Mouse (Mus musculus): ENCODE results near the gene Col6a2. TPM values are rescaled to one million over a fixed set of nuclear protein-coding genes. Genes with fewer than 3 reads are reported as not detected.

Gene Col6a2
- total and polyA plus RNA-seq, 3 experiments = not detected

DNA sequence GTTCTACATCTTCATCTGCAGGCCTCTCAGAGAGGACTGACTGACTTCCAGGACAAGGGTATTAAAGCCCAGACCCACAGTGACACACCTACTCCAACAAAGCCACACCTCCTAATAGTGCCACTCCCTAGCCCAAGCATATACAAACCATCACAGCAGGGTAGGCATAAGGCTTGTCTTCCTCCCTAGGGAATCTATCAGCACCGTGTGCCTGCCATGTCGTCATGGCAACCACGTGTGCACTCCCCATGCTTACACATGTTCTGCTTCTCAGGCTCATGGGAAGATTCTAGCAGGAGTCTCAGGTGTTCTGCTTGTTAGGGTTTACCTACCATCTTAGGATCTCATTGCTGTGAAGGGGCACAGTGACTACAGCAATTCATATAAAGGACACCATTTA, 71.9 kb downstream of the Col6a2 start:
- peaks cover 0 to 3% of the 10 kb centered on the region in 2 experiments; a peak in 1 of 4 replicates for H3K36me3 ChIP-seq (ENCODE audit: control insufficient read depth in 1 of 2, insufficient read depth in 2 of 2, low read length in 2 of 2)
- no peak overlapping the region for H3K4me3 ChIP-seq (ENCODE audit: control insufficient read depth in 1 of 2, insufficient read depth in 1 of 2, low read depth in 2 of 2, low read length in 2 of 2)
- no peak for DNase-seq (ENCODE audit: low read depth, low spot score)
- no peak overlapping the region for H3K27ac ChIP-seq (ENCODE audit: control insufficient read depth, low read depth, low read length)
- H3K79me2 ChIP-seq (ENCODE audit: control insufficient read depth, insufficient read depth, low read length, poor library complexity) = no peaks in the 10 kb centered on the region
- H3K27me3 ChIP-seq (ENCODE audit: control insufficient read depth in 1 of 2, insufficient read depth in 2 of 2, low read length in 2 of 2) = no peaks in the 10 kb centered on the region
- TF ChIP-seq POLR2A (IDR thresholded peaks at IDR 0.05; ENCODE audit: control insufficient read depth in 1 of 2, insufficient read depth in 1 of 2, low read depth in 1 of 2, low read length in 2 of 2, poor library complexity in 1 of 2) (no peak), NRF1 (IDR thresholded peaks at IDR 0.05; ENCODE audit: insufficient read depth, low read depth, low read length, poor library complexity, severe bottlenecking) (no peak), MXI1 (IDR thresholded peaks at IDR 0.05; ENCODE audit: low read depth, low read length) (no peak), TBP (IDR thresholded peaks at IDR 0.05; ENCODE audit: low read depth, low read length) (no peak), ETS1 (IDR thresholded peaks at IDR 0.05; ENCODE audit: low read depth, low read length) (no peak), EP300 (IDR thresholded peaks at IDR 0.05; ENCODE audit: low read depth in 1 of 2, low read length in 2 of 2) (no peak), ZKSCAN1 (IDR thresholded peaks at IDR 0.05; ENCODE audit: low read depth, low read length) (no peak), MYB (IDR thresholded peaks at IDR 0.05; ENCODE audit: low read depth, low read length) (no peak)
- no peaks in the 10 kb centered on the region for H3K4me1 ChIP-seq (ENCODE audit: control insufficient read depth in 1 of 2, insufficient read depth in 2 of 2, low read length in 2 of 2)
- H3K9ac ChIP-seq (ENCODE audit: control insufficient read depth, low read depth, low read length, poor library complexity, severe bottlenecking) = no peak overlapping the region
- H3K9me3 ChIP-seq (replicated peaks; ENCODE audit: insufficient read depth, low read length) = no peaks in the 10 kb centered on the region

DNA sequence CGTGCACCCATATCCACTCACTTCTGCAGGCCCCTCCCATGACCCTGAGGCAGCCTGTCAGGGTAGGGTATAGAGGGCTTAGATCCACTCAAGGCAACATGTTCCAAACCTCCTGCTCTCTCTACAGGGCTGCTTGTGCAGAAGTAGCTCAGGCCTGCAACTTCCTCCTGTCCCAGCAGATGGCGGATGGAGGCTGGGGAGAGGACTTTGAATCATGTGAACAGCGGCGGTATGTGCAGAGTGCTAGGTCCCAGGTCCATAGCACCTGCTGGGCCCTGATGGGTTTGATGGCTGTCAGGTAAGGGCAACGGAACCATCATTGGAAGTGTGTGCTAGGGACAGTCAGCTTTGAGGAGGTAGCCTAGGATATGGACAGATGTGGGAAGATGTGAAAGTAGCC, 73.0 kb downstream of the Col6a2 start:
- Histone ChIP-seq H3K9me3 (replicated peaks; ENCODE audit: insufficient read depth, low read length) (no peaks in the 10 kb centered on the region), H3K4me3 (ENCODE audit: control insufficient read depth in 1 of 2, insufficient read depth in 1 of 2, low read depth in 2 of 2, low read length in 2 of 2) (no peak overlapping the region), H3K4me1 (ENCODE audit: control insufficient read depth in 1 of 2, insufficient read depth in 2 of 2, low read length in 2 of 2) (no peaks in the 10 kb centered on the region), H3K79me2 (ENCODE audit: control insufficient read depth, insufficient read depth, low read length, poor library complexity) (no peaks in the 10 kb centered on the region), H3K36me3 (ENCODE audit: control insufficient read depth in 1 of 2, insufficient read depth in 2 of 2, low read length in 2 of 2) (peaks cover 0 to 3% of the 10 kb centered on the region in 2 experiments; a peak in 2 of 4 replicates), H3K9ac (ENCODE audit: control insufficient read depth, low read depth, low read length, poor library complexity, severe bottlenecking) (no peak overlapping the region), H3K27ac (ENCODE audit: control insufficient read depth, low read depth, low read length) (no peak overlapping the region), H3K27me3 (ENCODE audit: control insufficient read depth in 1 of 2, insufficient read depth in 2 of 2, low read length in 2 of 2) (no peaks in the 10 kb centered on the region)
- TF ChIP-seq JUND (IDR thresholded peaks at IDR 0.05; ENCODE audit: low read depth, low read length) (no peak), MYB (IDR thresholded peaks at IDR 0.05; ENCODE audit: low read depth, low read length) (no peak), CTCF (IDR thresholded peaks at IDR 0.05 in 2 of 3, conservative IDR thresholded peaks at IDR 0.05 in 1 of 3; ENCODE audit: control insufficient read depth in 1 of 3, insufficient read depth in 1 of 3, low read depth in 2 of 3, low read length in 3 of 3, poor library complexity in 1 of 3, severe bottlenecking in 1 of 3) (peak in 1 of 3 experiments; percentile 29; a peak in 1 of 6 replicates), MYC (IDR thresholded peaks at IDR 0.05; ENCODE audit: low read depth, low read length) (no peak), E2F4 (IDR thresholded peaks at IDR 0.05; ENCODE audit: borderline replicate concordance, low read depth, low read length) (no peak), ELF1 (IDR thresholded peaks at IDR 0.05; ENCODE audit: low read depth, low read length) (no peak)
- DNase-seq (ENCODE audit: low read depth, low spot score) = peak; percentile 14

DNA sequence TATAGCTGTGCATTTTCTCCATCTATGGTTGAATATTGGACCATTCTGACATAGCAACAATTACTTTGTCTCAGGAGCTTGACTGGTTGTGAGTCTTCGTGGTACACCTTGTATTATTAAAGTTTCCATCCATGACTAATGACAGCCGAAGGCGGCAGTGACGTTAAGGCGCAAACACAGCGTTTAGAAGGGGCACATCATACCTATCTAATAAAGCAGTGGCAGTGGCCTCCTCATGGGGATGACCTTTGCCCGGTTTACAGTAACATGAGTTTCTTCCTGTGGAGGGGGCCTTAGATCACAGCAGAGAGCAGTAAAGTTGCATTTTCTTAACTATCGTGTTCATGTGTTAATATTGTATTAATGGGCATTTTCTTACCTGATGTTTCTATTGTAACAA, 75.2 kb downstream of the Col6a2 start:
- Histone ChIP-seq H3K36me3 (ENCODE audit: control insufficient read depth in 1 of 2, insufficient read depth in 2 of 2, low read length in 2 of 2) (peaks cover 0 to 5% of the 10 kb centered on the region in 2 experiments; a peak in 1 of 4 replicates), H3K4me1 (ENCODE audit: control insufficient read depth in 1 of 2, insufficient read depth in 2 of 2, low read length in 2 of 2) (no peaks in the 10 kb centered on the region), H3K9me3 (replicated peaks; ENCODE audit: insufficient read depth, low read length) (no peaks in the 10 kb centered on the region), H3K27me3 (ENCODE audit: control insufficient read depth in 1 of 2, insufficient read depth in 2 of 2, low read length in 2 of 2) (no peaks in the 10 kb centered on the region), H3K9ac (ENCODE audit: control insufficient read depth, low read depth, low read length, poor library complexity, severe bottlenecking) (no peak overlapping the region), H3K79me2 (ENCODE audit: control insufficient read depth, insufficient read depth, low read length, poor library complexity) (no peaks in the 10 kb centered on the region), H3K4me3 (ENCODE audit: control insufficient read depth in 1 of 2, insufficient read depth in 1 of 2, low read depth in 2 of 2, low read length in 2 of 2) (no peak overlapping the region), H3K27ac (ENCODE audit: control insufficient read depth, low read depth, low read length) (no peak overlapping the region)
- DNase-seq (ENCODE audit: low read depth, low spot score) = no peak
- no peak for TF ChIP-seq NRF1 (IDR thresholded peaks at IDR 0.05; ENCODE audit: insufficient read depth, low read depth, low read length, poor library complexity, severe bottlenecking)
- TF ChIP-seq ELF1 (IDR thresholded peaks at IDR 0.05; ENCODE audit: low read depth, low read length) = no peak
- no peak for TF ChIP-seq NELFE (IDR thresholded peaks at IDR 0.05; ENCODE audit: low read depth, low read length)
- no peak for TF ChIP-seq RAD21 (IDR thresholded peaks at IDR 0.05; ENCODE audit: low read depth, low read length)
- no peak for TF ChIP-seq POLR2AphosphoS2 (IDR thresholded peaks at IDR 0.05; ENCODE audit: low read length)
- no peak for TF ChIP-seq BHLHE40 (IDR thresholded peaks at IDR 0.05; ENCODE audit: borderline replicate concordance, low read depth, low read length)
- no peak for TF ChIP-seq TCF12 (IDR thresholded peaks at IDR 0.05; ENCODE audit: low read depth, low read length)
- TF ChIP-seq CHD2 (IDR thresholded peaks at IDR 0.05; ENCODE audit: low read length) = no peak
- no peak for TF ChIP-seq RCOR1 (IDR thresholded peaks at IDR 0.05; ENCODE audit: low read depth, low read length)
- TF ChIP-seq TAL1 (IDR thresholded peaks at IDR 0.05; ENCODE audit: low read length) = no peak

Data from MEL (cell line).